Mouse (Mus musculus) stomach, embryonic 15.5 days (tissue): ENCODE data around the gene Ildr1. TPM values are rescaled to one million over a fixed set of nuclear protein-coding genes. Genes with fewer than 3 reads are reported as not detected.

Experiments
- ATAC-seq: fragments of 200-750 bp; cut with Nextera tagmentation; 2 replicates; pipeline ENCODE4 v1.8.0; 2017; ENCODE audit warnings: low read depth, moderate number of reproducible peaks, moderate TSS enrichment; ENCODE audit not compliant: insufficient read depth, low FRiP score
- H3K27ac ChIP-seq: fragments of 300-500 bp; sonication (generic); 2 replicates; pipeline ENCODE4 v1.5.1; 2015; ENCODE audit warnings: mild to moderate bottlenecking, inconsistent platforms
- H3K27me3 ChIP-seq: fragments of 300-500 bp; sonication (generic); replicated peaks from 2 replicates; pipeline ENCODE4 v1.6.1; 2015; ENCODE audit warnings: inconsistent platforms
- H3K36me3 ChIP-seq: fragments of 300-500 bp; sonication (generic); 2 replicates; pipeline ENCODE4 v1.6.1; 2015; ENCODE audit warnings: inconsistent platforms
- H3K4me1 ChIP-seq: fragments of 300-500 bp; sonication (generic); 2 replicates; pipeline ENCODE4 v1.6.1; 2015; ENCODE audit warnings: inconsistent platforms
- H3K4me2 ChIP-seq: fragments of 300-500 bp; sonication (generic); 2 replicates; pipeline ENCODE4 v1.6.1; 2015; ENCODE audit warnings: mild to moderate bottlenecking, inconsistent platforms
- H3K4me3 ChIP-seq: fragments of 300-500 bp; sonication (generic); replicated peaks from 2 replicates; pipeline ENCODE4 v1.5.1; 2015; ENCODE audit warnings: inconsistent platforms
- H3K9ac ChIP-seq: fragments of 300-500 bp; sonication (generic); 2 replicates; pipeline ENCODE4 v1.6.1; 2015; ENCODE audit warnings: inconsistent platforms
- H3K9me3 ChIP-seq: fragments of 300-500 bp; sonication (generic); 2 replicates; pipeline ENCODE4 v1.6.1; 2016; ENCODE audit warnings: inconsistent platforms
- WGBS: fragments of 180-500 bp; shearing (Covaris S2); methylation state at CpG from one replicate; pipeline ENCODE4 v1.1.7; 2015; 5-methylcytosine and 5-hydroxymethylcytosine counted together
- polyA plus RNA-seq: library from polyadenylated mRNA; unstranded; fragments of >200 nt; fragmentation: Nextera tagmentation; extraction: Ambion mirVana; gene quantifications from 2 replicates; pipeline ENCODE4 v1.2.1, GENCODE M21; 2015

The Ildr1 gene
- polyA plus RNA-seq, 1 experiment from 2014 or later, result 7.5 TPM

DNA sequence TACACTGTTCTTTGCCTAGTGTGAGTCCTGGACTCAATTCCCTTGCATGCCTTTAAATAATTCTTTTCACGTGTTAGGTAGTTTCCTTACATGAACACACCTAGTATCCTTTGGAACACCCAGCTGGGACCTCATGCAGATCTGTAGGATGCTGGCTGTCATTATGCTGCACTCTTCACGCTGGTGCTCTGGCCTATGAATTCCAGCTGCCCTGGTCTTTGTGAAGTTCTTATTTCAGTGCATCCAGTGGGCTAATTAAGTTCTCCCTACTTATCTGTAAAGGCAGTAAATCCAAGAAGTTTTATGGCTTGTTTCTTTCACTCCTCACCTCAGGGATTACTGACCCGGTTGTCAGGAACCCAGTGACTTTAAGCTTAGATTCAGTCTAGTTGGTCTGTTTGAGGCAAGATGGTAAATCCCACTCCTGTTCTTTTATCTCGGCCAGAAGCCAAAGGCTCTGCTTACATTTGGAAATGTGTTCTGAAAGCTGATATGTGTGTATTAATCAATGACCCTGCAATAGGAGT lies 45.7 kb downstream of the Ildr1 start:
- WGBS, result 35% methylated on average over 4 of the region's 4 CpGs
- Histone ChIP-seq H3K9me3 (no peaks in the 10 kb centered on the region), H3K9ac (no peak overlapping the region), H3K36me3 (no peaks in the 10 kb centered on the region), H3K27ac (no peak overlapping the region), H3K4me1 (no peaks in the 10 kb centered on the region), H3K4me2 (no peak overlapping the region), H3K27me3 (no peaks in the 10 kb centered on the region), H3K4me3 (no peak overlapping the region)
- no peak for ATAC-seq

DNA sequence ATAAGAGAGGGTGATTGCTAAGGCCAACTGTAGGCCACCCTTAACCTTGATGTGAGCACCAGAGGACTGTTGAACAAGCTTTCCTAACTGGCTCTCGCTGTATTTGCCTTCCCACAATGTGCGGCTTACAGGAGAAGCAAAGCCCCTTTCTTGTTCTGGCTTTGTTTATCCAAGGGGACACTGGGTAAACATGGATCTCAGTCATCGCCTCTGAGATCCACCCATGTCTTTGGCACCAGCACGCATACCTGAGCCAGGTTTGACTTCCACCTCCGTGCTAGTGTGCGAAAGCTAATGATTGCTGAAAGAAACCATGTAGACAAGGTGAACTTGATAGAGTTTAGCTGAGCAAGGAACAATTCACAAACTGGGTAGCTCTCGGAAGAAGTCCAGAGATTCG lies 49.8 kb downstream of the Ildr1 start:
- Histone ChIP-seq H3K36me3 (no peaks in the 10 kb centered on the region), H3K27ac (no peak overlapping the region), H3K9me3 (no peaks in the 10 kb centered on the region), H3K4me3 (no peak overlapping the region), H3K9ac (no peak overlapping the region), H3K4me2 (no peak overlapping the region), H3K27me3 (no peaks in the 10 kb centered on the region), H3K4me1 (no peaks in the 10 kb centered on the region)
- WGBS, result 63% methylated on average over 8 of the region's 8 CpGs
- ATAC-seq, result peak; percentile 39; the same call in 1 of the 2 replicates

DNA sequence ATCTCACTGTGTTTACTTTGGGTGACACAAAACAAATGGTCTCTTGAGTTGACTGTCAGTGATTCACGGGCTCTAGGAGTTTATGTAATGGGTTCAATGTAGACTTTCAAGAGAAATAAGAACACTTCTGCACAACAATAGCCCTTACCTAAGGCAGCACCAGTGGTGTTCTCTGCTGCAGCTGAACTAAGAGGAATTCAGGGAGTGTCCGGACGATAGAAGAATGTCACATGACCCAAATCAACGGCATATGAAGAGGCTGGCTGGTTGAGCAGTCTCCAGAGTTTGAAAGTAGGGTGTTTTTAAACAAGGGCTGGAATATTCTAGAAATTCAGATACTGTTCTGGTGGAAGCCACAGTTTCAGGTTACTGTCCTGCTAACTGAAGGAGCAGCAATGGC lies 53.3 kb downstream of the Ildr1 start:
- Histone ChIP-seq H3K4me1 (no peaks in the 10 kb centered on the region), H3K4me2 (no peak overlapping the region), H3K9ac (no peak overlapping the region), H3K27me3 (no peaks in the 10 kb centered on the region), H3K9me3 (no peaks in the 10 kb centered on the region), H3K4me3 (no peak overlapping the region), H3K36me3 (no peaks in the 10 kb centered on the region), H3K27ac (no peak overlapping the region)
- WGBS, result 58% methylated on average over 4 of the region's 4 CpGs
- no peak for ATAC-seq

- H3K4me2 ChIP-seq, result no peak overlapping the region
- H3K36me3 ChIP-seq, result no peaks in the 10 kb centered on the region
- no peak overlapping the region for H3K9ac ChIP-seq
- H3K27ac ChIP-seq, result no peak overlapping the region
- no peak overlapping the region for H3K4me3 ChIP-seq
- H3K4me1 ChIP-seq, result no peaks in the 10 kb centered on the region
- no peaks in the 10 kb centered on the region for H3K27me3 ChIP-seq
- no peaks in the 10 kb centered on the region for H3K9me3 ChIP-seq
- WGBS, result 50% methylated on average over 2 of the region's 2 CpGs
- no peak for ATAC-seq
Measured at GRCm38 (mm10) chr16:36747767-36748166, 54.0 kb downstream of the Ildr1 start.

DNA sequence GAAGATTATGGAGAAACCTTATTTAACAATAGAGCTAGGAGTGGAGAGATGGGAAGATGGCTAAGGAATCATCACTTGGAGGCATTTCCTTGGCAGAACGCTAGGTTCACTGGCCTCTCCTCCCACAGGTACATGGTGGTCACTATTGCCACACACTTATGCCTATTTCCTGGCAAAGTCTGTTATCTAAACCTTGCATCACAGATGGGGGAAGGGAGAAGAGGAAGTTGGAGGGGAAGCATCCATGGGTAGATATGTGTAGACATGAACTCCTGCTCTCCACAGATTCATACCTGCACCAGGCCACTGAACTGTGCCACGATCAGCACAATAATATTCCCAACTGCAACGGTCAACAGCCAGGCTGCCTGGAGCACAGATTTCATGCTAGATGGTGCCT lies 58.2 kb downstream of the Ildr1 start:
- H3K4me3 ChIP-seq, result no peak overlapping the region
- no peaks in the 10 kb centered on the region for H3K27me3 ChIP-seq
- no peaks in the 10 kb centered on the region for H3K4me1 ChIP-seq
- H3K27ac ChIP-seq, result no peak overlapping the region
- no peak for ATAC-seq
- no peak overlapping the region for H3K9ac ChIP-seq
- no peaks in the 10 kb centered on the region for H3K36me3 ChIP-seq
- 77% methylated on average over 3 of the region's 3 CpGs for WGBS
- H3K9me3 ChIP-seq, result no peaks in the 10 kb centered on the region
- H3K4me2 ChIP-seq, result no peak overlapping the region

DNA sequence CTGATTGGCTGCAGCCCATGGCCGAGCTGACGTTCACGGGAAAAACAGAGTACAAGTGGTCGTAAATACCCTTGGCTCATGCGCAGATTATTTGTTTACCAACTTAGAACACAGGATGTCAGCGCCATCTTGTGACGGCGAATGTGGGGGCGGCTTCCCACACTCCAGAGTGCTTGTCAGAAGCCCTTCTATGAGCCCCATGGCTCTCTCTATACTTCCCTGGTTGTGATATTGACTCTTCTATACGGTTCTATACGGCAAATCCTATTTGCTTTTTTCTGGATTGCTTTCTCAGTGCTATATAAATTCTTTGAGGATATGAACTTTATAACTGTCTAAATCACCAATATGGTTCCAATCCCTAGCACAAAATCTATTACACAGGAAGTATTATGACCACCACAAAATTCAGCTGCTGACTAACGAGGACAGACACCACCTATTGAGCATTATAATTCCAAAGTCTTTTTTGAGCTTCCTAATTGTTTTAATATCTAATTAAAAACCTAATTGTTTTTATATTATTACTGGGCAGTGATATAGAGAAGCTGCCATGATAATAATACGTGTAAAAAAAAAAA lies 76.5 kb downstream of the Ildr1 start:
- WGBS, result 73% methylated on average over 9 of the region's 13 CpGs
- Histone ChIP-seq H3K27ac (no peak overlapping the region), H3K9ac (no peak overlapping the region), H3K9me3 (no peaks in the 10 kb centered on the region), H3K4me1 (no peaks in the 10 kb centered on the region), H3K27me3 (no peaks in the 10 kb centered on the region), H3K4me2 (no peak overlapping the region), H3K36me3 (no peaks in the 10 kb centered on the region), H3K4me3 (no peak overlapping the region)
- no peak for ATAC-seq

- no peak overlapping the region for H3K27ac ChIP-seq
- no peaks in the 10 kb centered on the region for H3K9me3 ChIP-seq
- no peak overlapping the region for H3K4me2 ChIP-seq
- no peaks in the 10 kb centered on the region for H3K27me3 ChIP-seq
- no peak overlapping the region for H3K4me3 ChIP-seq
- no peak for ATAC-seq
- no peak overlapping the region for H3K9ac ChIP-seq
- no peaks in the 10 kb centered on the region for H3K36me3 ChIP-seq
- H3K4me1 ChIP-seq, result no peaks in the 10 kb centered on the region
- WGBS, result 69% methylated on average over 4 of the region's 4 CpGs
Measured at GRCm38 (mm10) chr16:36770830-36771229, 77.1 kb downstream of the Ildr1 start.

- Histone ChIP-seq H3K27me3 (no peaks in the 10 kb centered on the region), H3K4me3 (no peak overlapping the region), H3K9me3 (no peaks in the 10 kb centered on the region), H3K9ac (no peak overlapping the region), H3K27ac (no peak overlapping the region), H3K36me3 (no peaks in the 10 kb centered on the region), H3K4me1 (no peaks in the 10 kb centered on the region), H3K4me2 (no peak overlapping the region)
- no peak for ATAC-seq
- 77% methylated on average over 2 of the region's 2 CpGs for WGBS
Measured at GRCm38 (mm10) chr16:36771244-36771643, 77.5 kb downstream of the Ildr1 start.

DNA sequence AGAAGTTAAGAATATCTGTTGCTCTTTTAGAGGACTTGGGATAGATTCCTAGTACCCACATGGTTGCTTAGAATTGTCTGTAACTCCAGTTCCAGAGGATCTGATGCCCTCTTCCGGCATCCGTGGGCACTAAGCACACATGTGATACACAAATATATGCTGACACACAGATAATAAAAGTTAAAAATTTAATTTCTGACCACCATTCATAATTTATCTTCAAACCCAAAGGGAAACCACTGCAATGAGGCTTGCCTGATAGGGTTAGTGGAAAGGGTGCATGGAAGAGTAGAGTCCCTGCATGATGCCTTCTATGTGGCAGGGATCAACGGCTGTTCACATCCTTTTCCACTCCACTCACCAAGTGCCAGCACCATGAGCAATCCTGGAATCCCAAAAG lies 77.9 kb downstream of the Ildr1 start:
- Histone ChIP-seq H3K4me3 (no peak overlapping the region), H3K27me3 (no peaks in the 10 kb centered on the region), H3K4me2 (no peak overlapping the region), H3K4me1 (no peaks in the 10 kb centered on the region), H3K36me3 (no peaks in the 10 kb centered on the region), H3K9ac (no peak overlapping the region), H3K9me3 (no peaks in the 10 kb centered on the region), H3K27ac (no peak overlapping the region)
- WGBS, result 90% methylated on average over 3 of the region's 3 CpGs
- no peak for ATAC-seq

DNA sequence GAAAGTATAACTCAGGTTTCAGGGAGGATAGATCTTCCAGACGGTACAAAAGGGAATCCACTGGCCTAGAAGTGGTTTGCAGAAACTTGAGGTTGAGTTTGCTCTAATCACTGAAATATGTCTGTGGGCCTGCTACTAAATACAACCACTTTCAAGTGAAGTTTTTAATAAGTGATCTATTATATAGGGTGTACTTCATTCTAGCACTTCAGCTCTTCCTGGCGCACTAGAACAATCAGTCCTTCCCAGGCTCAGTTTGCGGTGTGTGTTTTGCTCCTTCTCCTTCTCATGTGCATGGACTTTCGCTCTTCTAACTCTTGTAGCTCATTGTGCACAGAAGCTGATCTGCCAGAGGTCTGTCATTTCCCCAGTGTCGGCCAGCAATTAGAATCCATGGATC lies 79.2 kb downstream of the Ildr1 start:
- no peaks in the 10 kb centered on the region for H3K36me3 ChIP-seq
- H3K27me3 ChIP-seq, result no peaks in the 10 kb centered on the region
- H3K9me3 ChIP-seq, result no peaks in the 10 kb centered on the region
- H3K9ac ChIP-seq, result no peak overlapping the region
- no peak overlapping the region for H3K27ac ChIP-seq
- no peaks in the 10 kb centered on the region for H3K4me1 ChIP-seq
- no peak for ATAC-seq
- no peak overlapping the region for H3K4me2 ChIP-seq
- 80% methylated on average over 5 of the region's 5 CpGs for WGBS
- H3K4me3 ChIP-seq, result no peak overlapping the region

- no peak overlapping the region for H3K4me2 ChIP-seq
- no peaks in the 10 kb centered on the region for H3K4me1 ChIP-seq
- no peaks in the 10 kb centered on the region for H3K27me3 ChIP-seq
- H3K9me3 ChIP-seq, result no peaks in the 10 kb centered on the region
- no peak for ATAC-seq
- no peak overlapping the region for H3K4me3 ChIP-seq
- no peak overlapping the region for H3K27ac ChIP-seq
- 53% methylated on average over 6 of the region's 6 CpGs for WGBS
- H3K9ac ChIP-seq, result no peak overlapping the region
- no peaks in the 10 kb centered on the region for H3K36me3 ChIP-seq
Measured at GRCm38 (mm10) chr16:36775658-36776057, 81.9 kb downstream of the Ildr1 start.
